In the genomic region with DNA sequence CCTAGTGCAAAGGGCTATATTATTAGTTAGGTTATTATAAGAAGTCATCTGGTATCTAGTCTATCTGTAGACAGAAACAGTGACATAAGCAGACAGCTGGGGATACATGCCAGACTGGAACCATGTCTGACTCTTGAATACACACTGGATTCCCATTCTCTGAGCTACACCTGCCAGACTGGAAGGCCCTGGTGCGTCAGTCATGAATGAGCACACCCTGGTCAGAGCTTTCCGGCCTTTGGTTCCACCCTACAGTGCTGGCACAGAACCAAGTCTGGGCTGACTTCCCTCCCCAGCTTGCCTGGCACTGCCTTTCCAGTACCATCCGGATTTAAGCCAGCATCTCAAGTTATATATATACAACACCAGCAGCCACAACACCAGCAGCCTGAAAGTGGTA, we compare ENCODE assay signal across 7 mouse cellular contexts. TPM values are rescaled to one million over a fixed set of nuclear protein-coding genes. Genes with fewer than 3 reads are reported as not detected.
DNase-seq lines count a peak whose midpoint lies in the region; ATAC-seq lines count a peak whose summit lies in the region.

No protein-coding gene starts in this region.

- 0 out of 2 replicates have a peak, but pooled peaks have one; percentile 16 for ATAC-seq in common myeloid progenitor, adult 5-6 weeks (replicated peaks; ENCODE audit: low read depth, poor library complexity, severe bottlenecking)

- DNase-seq in right cerebral cortex, postnatal 10 days (ENCODE audit: low spot score in 2 of 2), result peak; percentile 47 to 51
- DNase-seq in right cerebral cortex, adult 2 months (ENCODE audit: low spot score in 2 of 2), result no peak
- peak; percentile 71 to 82 for DNase-seq in kidney, postnatal 4 days
- DNase-seq in urinary bladder, postnatal 25 days (ENCODE audit: low spot score), result peak; percentile 61
- DNase-seq in thymus, postnatal 14 days, result no peak
- DNase-seq in embryo, embryonic 10 days (ENCODE audit: low spot score), result no peak

RNA-seq across cellular contexts. Expression of a gene that starts 3.8 kb away (rescaled TPM):
- total RNA-seq in common myeloid progenitor, adult 5-6 weeks (2017), result 135 and 164 TPM in 2 replicates

RNA-seq across cellular contexts. Expression of a gene that starts 4.1 kb away (rescaled TPM):
- total RNA-seq in common myeloid progenitor, adult 5-6 weeks (2017), result not detected in 2 replicates

Comparison
In these comparisons a context has a peak if more than half of its experiments do, and no peak if none do; other contexts are left out.
1. DNase-seq: peak in right cerebral cortex, postnatal 10 days (2 of 2), kidney, postnatal 4 days (2 of 2) and urinary bladder, postnatal 25 days (single experiment); none in right cerebral cortex, adult 2 months (0 of 2), thymus, postnatal 14 days (single experiment) and embryo, embryonic 10 days (single experiment).